Mouse (Mus musculus): Measurements from ENCODE around the gene Fbxl3. TPM values are rescaled to one million over a fixed set of nuclear protein-coding genes. Genes with fewer than 3 reads are reported as not detected.

Fbxl3 gene
- polyA plus RNA-seq, 2 experiments: 39.2 to 84.7 TPM

DNA sequence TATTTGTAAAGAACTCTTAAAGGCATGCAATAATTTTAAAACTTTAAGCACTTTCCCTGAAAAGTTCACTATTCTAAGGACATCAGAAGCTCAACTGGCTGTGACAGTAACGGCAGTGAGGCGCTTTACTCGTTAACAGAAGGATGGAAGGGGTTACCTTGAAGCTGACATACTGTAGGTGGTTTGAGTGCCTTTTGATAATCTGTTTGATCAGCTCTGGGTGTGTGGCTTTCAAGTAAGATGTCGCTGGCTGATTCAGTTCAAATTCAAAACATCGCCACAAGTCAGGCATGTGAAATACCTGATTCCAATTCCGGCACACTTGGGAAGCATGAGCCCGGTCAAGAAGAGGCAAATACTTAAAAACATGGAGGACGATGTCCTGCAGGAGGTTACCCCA lies 4.3 kb downstream of the Fbxl3 start:
- DNase-seq (ENCODE audit: low spot score): no peak
- H3K27me3 ChIP-seq (ENCODE audit: control insufficient read depth, insufficient read depth, low read length): no peaks in the 10 kb centered on the region
- H3K9me3 ChIP-seq (ENCODE audit: control insufficient read depth, low read length): no peaks in the 10 kb centered on the region
- H3K4me1 ChIP-seq (ENCODE audit: control insufficient read depth, insufficient read depth, low read length): peaks cover 8% of the 10 kb centered on the region; the same call in 1 of the 2 replicates
- TF ChIP-seq POLR2A (IDR thresholded peaks at IDR 0.05; ENCODE audit: borderline replicate concordance, extremely low read depth, insufficient read depth, insufficient read length): no peak
- H3K4me2 ChIP-seq (replicated peaks; ENCODE audit: low read depth, low read length, severe bottlenecking): no peak overlapping the region
- H3K4me3 ChIP-seq (replicated peaks; ENCODE audit: low read length): no peak overlapping the region
- peaks cover 34% of the 10 kb centered on the region for H3K36me3 ChIP-seq (ENCODE audit: control insufficient read depth, insufficient read depth, low read length)
- no peak overlapping the region for H3K27ac ChIP-seq (replicated peaks; ENCODE audit: low read depth, low read length)
- 90% methylated on average over 8 of the region's 8 CpGs for WGBS
- H3K9ac ChIP-seq (ENCODE audit: low read depth, low read length, severe bottlenecking): no peak overlapping the region
- no peak for ATAC-seq (ENCODE audit: low FRiP score, low read depth)

DNA sequence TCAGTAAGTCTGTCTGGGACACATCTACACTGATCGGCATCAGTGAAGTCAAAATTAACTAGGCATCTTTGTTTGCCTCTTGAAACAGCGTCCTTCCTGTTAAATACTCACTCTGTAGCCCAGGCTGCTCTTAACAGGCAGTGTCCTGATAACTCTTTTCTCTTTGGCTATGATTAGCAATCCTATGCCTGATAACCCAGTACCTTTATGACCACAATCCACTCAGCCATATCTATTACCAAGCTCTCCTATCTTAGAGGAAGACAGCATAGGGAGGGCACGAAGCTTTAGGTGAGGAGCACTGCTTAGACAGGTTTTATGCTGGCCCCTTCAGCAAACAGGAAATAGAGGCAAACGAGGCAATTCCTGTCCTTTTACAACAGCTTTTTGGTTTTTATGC lies 5.7 kb downstream of the Fbxl3 start:
- Histone ChIP-seq H3K36me3 (ENCODE audit: control insufficient read depth, insufficient read depth, low read length) (peaks cover 43% of the 10 kb centered on the region), H3K4me2 (replicated peaks; ENCODE audit: low read depth, low read length, severe bottlenecking) (no peak overlapping the region), H3K27me3 (ENCODE audit: control insufficient read depth, insufficient read depth, low read length) (no peaks in the 10 kb centered on the region), H3K27ac (replicated peaks; ENCODE audit: low read depth, low read length) (no peak overlapping the region), H3K9me3 (ENCODE audit: control insufficient read depth, low read length) (no peaks in the 10 kb centered on the region), H3K9ac (ENCODE audit: low read depth, low read length, severe bottlenecking) (no peak overlapping the region), H3K4me3 (replicated peaks; ENCODE audit: low read length) (no peak overlapping the region), H3K4me1 (ENCODE audit: control insufficient read depth, insufficient read depth, low read length) (peaks cover 8% of the 10 kb centered on the region; the same call in 1 of the 2 replicates)
- DNase-seq (ENCODE audit: low spot score) (no peak), ATAC-seq (ENCODE audit: low FRiP score, low read depth) (no peak)
- no peak for TF ChIP-seq POLR2A (IDR thresholded peaks at IDR 0.05; ENCODE audit: borderline replicate concordance, extremely low read depth, insufficient read depth, insufficient read length)
- 63% methylated on average over 4 of the region's 4 CpGs for WGBS

DNA sequence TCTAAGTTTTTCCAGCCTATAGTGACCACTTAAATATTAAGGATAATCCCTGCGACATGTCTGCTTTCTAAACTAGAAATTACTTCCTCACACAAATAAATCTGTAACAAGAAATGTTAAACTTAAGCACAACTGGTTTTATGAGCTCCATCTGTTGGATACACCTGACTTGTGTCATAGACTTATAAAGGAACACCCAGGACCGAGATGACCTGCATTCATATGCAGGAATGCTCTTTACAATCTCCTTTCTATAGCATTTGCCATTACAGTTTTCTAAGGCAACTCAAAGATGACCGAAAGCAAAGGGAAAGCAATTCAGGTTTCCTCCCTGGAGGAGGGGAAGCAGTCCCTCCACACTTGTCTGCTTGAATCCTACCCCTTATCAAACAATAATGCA lies 6.1 kb downstream of the Fbxl3 start:
- H3K4me2 ChIP-seq (replicated peaks; ENCODE audit: low read depth, low read length, severe bottlenecking): no peak overlapping the region
- peaks cover 8% of the 10 kb centered on the region; the same call in 1 of the 2 replicates for H3K4me1 ChIP-seq (ENCODE audit: control insufficient read depth, insufficient read depth, low read length)
- DNase-seq (ENCODE audit: low spot score) (no peak), ATAC-seq (ENCODE audit: low FRiP score, low read depth) (no peak)
- TF ChIP-seq POLR2A (IDR thresholded peaks at IDR 0.05; ENCODE audit: borderline replicate concordance, extremely low read depth, insufficient read depth, insufficient read length): no peak
- WGBS: 77% methylated on average over 3 of the region's 3 CpGs
- H3K4me3 ChIP-seq (replicated peaks; ENCODE audit: low read length): no peak overlapping the region
- no peak overlapping the region for H3K9ac ChIP-seq (ENCODE audit: low read depth, low read length, severe bottlenecking)
- no peaks in the 10 kb centered on the region for H3K27me3 ChIP-seq (ENCODE audit: control insufficient read depth, insufficient read depth, low read length)
- H3K27ac ChIP-seq (replicated peaks; ENCODE audit: low read depth, low read length): no peak overlapping the region
- H3K36me3 ChIP-seq (ENCODE audit: control insufficient read depth, insufficient read depth, low read length): peaks cover 46% of the 10 kb centered on the region
- H3K9me3 ChIP-seq (ENCODE audit: control insufficient read depth, low read length): no peaks in the 10 kb centered on the region

DNA sequence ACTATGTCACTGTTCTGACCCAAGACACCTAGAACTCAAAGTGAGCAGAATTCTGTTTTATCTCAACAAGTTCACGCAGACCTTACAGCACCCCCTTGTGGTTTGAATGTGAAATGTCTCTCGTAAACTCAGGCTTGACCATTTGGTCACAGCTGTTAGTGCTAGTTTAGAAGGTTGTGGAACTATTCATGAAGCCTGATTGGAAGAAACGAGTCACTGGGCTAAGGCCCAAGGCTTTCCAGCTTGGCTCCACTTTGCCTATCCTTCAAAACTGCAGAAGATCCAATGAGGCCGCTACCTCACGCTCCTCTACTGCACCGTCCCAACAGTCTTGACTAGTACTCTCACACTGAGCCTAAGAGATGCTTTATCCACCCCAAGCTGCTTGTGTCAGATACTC lies 10.7 kb downstream of the Fbxl3 start:
- Histone ChIP-seq H3K4me3 (replicated peaks; ENCODE audit: low read length) (no peak overlapping the region), H3K27me3 (ENCODE audit: control insufficient read depth, insufficient read depth, low read length) (no peaks in the 10 kb centered on the region), H3K9me3 (ENCODE audit: control insufficient read depth, low read length) (no peaks in the 10 kb centered on the region), H3K9ac (ENCODE audit: low read depth, low read length, severe bottlenecking) (no peak overlapping the region), H3K27ac (replicated peaks; ENCODE audit: low read depth, low read length) (no peak overlapping the region), H3K4me1 (ENCODE audit: control insufficient read depth, insufficient read depth, low read length) (no peaks in the 10 kb centered on the region), H3K36me3 (ENCODE audit: control insufficient read depth, insufficient read depth, low read length) (peaks cover 76% of the 10 kb centered on the region), H3K4me2 (replicated peaks; ENCODE audit: low read depth, low read length, severe bottlenecking) (no peak overlapping the region)
- 69% methylated on average over 6 of the region's 6 CpGs for WGBS
- no peak for ATAC-seq (ENCODE audit: low FRiP score, low read depth)
- no peak for DNase-seq (ENCODE audit: low spot score)
- no peak for TF ChIP-seq POLR2A (IDR thresholded peaks at IDR 0.05; ENCODE audit: borderline replicate concordance, extremely low read depth, insufficient read depth, insufficient read length)

DNA sequence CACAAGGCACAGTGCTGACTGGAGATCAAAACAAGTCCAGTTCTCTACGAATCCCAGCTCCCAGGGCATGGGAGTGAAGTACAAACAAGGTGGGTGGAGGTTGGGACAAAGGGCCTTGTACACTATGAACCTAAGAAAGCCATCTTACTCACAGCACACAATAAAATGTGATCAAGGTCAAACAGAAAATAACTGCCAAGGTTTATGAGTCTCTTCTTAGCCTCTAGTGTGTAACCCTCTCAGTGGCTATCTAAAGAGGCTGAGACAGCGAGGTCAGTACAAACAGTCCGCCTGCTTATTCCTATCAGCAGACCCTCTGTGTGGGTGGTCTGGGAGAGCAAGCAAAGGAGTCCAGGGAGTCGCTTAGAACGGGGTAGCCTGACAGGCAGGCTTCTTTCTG lies 11.5 kb downstream of the Fbxl3 start:
- Histone ChIP-seq H3K9me3 (ENCODE audit: control insufficient read depth, low read length) (no peaks in the 10 kb centered on the region), H3K27ac (replicated peaks; ENCODE audit: low read depth, low read length) (no peak overlapping the region), H3K36me3 (ENCODE audit: control insufficient read depth, insufficient read depth, low read length) (peaks cover 78% of the 10 kb centered on the region), H3K4me1 (ENCODE audit: control insufficient read depth, insufficient read depth, low read length) (no peaks in the 10 kb centered on the region), H3K4me3 (replicated peaks; ENCODE audit: low read length) (no peak overlapping the region), H3K9ac (ENCODE audit: low read depth, low read length, severe bottlenecking) (no peak overlapping the region), H3K4me2 (replicated peaks; ENCODE audit: low read depth, low read length, severe bottlenecking) (no peak overlapping the region), H3K27me3 (ENCODE audit: control insufficient read depth, insufficient read depth, low read length) (no peaks in the 10 kb centered on the region)
- WGBS: 86% methylated on average over 5 of the region's 5 CpGs
- DNase-seq (ENCODE audit: low spot score) (no peak), ATAC-seq (ENCODE audit: low FRiP score, low read depth) (no peak)
- no peak for TF ChIP-seq POLR2A (IDR thresholded peaks at IDR 0.05; ENCODE audit: borderline replicate concordance, extremely low read depth, insufficient read depth, insufficient read length)
